Mouse (Mus musculus) lung, postnatal 4 days (tissue): ENCODE data around the gene Dpagt1.
"Not testable (repeated sequence)": the region's sequence is repeated elsewhere in the genome, so short reads cannot be mapped to it uniquely, and the experiment has no call there.

ENCODE experiments used
- DNase-seq, 2 experiments: peaks; one replicate each; pipeline ENCODE4 v3.0.0; 2021

The Dpagt1 gene

DNA sequence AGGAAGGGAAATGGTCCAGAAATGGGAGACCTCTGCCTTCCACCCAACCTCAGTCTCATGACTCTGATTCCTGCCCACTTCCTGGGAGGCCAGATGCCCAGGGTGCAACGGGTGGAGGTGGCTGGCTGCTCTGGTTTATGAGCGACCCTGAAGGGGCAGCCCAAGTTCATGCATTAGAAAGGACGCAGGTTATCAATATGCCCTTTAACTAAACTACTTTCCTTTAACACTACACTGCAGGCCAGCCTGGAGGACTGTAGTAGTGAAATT, 7.1 kb upstream of the Dpagt1 start:
- no peak for DNase-seq

DNA sequence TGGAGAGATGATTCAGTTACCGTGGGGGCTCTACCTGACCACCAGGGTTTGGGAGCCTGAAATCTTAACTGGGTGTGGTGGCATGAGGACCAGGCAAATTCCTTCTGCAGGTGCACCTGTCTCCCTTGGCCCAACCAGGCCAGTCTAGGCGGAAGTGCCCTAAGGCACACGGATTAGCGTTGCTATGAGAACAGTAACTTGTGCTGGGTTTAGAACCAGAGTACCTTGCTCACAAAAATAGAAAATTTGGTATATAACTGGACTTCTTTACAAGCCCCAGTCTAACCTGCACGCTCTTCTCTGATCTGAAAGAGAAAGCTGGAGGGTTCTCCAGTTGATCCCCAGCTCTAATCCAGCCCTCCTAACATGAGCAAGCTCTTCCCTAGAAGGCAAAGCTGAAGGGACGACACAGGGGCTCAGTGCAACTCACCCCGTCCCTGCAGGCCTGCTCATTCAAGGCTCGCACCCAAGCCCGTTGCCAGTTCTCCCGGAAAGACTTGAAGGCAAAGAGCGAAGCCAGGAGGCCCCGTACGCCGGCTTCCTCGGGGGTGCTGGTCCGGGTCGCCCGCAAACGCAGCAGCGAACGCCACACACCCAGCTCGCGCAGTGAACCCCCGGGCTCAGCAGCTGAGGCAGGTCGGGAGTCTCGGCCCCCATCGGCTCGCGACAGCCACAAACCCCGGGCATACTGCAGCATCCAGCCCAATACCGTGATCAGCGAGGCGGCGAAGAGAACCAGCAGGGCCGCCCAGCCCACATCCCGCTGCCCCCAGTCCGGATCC, 6.5 kb upstream of the Dpagt1 start:
- peak in 1 of 2 experiments; percentile 49 for DNase-seq

DNA sequence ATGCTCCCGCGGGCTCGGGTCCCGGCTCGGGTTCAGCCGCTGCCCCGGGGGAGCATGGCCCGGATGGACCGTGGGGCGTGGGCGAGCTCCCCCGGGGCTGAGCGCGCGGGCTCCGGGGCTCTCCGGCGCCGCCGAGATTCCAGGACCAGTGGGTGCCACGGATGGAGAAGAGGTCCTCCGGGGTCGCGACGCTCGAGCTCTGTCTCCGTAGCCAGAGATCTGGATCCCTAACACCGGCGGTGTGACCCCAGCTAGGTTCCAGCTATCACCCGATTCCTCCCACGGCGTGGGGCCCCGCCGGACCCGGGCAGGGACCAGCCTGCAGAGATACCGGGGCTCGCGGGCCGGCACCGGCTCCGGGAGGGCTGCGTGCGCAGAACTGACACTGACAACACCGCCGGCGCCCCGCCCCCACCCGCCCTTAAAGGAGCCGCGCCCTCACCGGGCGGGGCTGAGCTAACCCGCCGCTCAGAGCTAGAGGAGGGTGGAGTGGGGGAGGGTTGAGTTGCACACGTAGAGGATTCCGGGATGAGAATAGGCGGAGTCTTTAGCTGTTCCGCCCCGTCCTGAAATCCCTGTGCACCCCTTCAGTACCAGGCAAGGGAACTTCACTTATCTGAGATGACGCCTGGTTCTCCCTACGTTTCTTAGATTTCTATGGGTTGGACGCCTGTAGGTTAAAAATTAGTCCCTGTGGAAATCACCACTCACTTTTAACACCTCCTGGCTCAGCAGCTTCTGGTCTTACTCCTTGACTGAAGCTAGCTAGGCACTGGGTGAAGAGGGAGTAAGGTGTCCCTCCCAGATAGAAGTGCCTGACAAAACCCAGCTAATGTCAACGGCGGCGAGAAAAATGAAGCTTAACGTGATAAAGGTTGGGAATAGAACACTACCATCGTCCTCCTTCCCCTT, 5.7 kb upstream of the Dpagt1 start, which contains the start of gene C2cd2l:
C2cd2l (minus strand) TSS at position 399 of the 912 bp plus-strand sequence.
- DNase-seq = peak; percentile 91 to 94

DNA sequence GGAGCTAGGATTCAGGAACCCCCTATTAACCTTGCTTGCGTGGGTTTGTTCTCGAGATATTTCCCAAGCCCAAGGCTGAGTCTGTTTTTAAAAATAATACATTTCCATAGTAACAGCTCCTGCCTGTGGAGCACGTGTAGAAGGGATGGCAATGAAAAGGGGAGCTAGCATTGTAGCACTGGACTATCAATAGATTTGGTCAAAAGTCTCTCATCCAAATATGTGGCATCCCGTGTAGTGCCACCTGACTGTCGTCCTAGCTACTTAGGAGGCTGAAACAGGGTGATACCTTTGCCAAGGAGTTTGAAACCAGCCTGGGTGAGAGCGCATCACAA, 5.1 kb upstream of the Dpagt1 start:
- DNase-seq = no peak

DNA sequence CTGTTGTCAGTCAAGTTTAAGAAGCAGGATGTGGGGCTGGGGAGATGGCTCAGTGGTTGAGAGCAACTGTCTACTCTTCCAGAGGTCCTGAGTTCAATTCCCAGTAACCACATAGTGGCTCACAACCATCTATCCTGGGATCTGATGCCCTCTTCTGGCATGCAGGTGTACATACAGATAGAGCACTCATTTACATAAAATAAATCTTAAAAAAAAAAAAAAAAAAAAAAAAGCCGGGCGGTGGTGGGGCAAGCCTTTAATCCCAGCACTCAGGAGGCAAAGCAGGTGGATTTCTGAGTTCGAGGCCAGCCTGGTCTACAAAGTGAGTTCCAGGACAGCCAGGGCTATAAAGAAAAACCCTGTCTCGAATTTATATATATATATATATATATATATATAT, 2.2 kb upstream of the Dpagt1 start:
- not testable (repeated sequence) for DNase-seq

DNA sequence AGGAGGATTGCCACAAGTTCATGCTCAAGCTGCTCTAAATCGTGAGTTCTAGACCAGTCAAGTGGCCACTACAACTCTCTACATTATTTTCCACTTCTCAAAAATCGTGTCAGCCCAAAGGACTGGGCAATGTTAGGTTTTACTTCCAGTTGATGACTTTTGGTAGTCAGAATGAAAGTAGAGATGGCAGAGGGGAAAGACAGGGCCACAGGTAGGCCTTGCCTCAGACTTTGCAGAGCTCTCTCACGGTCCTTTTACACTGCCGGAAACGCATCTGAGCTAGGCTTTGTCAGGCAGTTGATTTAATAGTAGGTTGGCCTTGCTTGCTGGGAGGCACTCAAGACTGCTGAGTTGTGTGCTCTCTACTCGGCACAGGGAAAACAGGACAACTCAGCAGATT, 1.7 kb upstream of the Dpagt1 start:
- DNase-seq = no peak

DNA sequence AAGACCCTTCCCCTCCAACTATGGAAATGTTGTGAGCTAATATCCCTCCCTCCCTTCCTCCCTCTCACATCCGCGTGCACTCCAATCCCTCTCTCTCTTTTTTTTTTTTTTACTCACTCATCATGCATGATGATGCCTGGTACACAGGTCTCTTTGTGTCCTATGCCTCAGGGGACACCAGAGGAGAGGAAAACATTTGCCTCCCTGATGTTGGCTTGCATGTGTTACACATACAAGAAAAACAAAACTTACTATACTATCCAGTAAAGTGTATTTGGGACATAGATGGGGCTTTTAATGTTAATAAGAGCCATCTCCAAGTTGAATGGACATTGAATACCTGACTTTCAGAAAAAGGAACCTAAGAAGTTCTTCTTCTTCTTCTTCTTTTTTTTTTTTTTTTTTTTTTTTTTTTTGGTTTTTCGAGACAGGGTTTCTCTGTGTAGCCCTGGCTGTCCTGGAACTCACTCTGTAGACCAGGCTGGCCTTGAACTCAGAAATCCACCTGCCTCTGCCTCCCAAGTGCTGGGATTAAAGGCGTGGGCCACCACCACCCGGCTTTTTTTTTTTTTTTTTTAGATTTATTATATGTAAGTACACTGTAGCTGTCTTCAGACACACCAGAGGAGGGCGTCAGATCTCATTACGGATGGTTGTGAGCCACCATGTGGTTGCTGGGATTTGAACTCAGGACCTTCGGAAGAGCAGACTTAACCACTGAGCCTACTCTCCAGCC, 619 bp upstream of the Dpagt1 start:
- DNase-seq = not testable (repeated sequence)

DNA sequence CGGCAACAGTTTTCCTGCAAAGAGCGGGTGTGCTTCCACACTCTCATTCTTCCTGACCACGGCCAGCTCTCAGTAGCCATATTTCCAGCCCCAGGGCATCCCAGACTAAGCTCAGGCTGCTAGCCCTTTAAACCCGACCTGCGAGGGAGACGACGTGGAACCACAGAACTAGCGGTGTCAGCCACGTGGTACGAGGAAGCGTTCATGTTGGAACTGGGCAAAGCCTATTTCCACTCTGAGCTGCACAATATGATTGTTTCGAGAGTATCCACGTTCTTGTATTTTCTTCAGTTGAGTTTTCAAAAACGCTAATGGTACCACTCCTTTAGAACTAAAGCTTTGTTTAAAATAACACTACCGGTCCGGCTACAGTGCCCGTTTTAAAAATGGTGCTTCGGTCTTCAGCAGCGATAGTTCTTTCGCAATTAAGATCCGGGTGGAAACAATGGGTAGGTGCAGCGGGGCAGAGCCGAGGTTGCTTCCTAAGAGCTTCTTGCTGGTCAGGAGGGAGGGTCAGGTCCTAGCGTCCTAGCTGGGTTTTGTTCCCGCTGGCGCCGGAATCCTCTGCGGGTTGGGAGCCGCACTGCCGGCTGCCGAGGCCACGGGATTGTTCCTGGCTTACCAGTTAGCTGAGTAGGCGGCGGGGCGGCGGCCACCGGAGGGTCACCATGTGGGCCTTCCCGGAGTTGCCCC, 698 bp downstream of the Dpagt1 start:
- peak; percentile 86 to 89 for DNase-seq

DNA sequence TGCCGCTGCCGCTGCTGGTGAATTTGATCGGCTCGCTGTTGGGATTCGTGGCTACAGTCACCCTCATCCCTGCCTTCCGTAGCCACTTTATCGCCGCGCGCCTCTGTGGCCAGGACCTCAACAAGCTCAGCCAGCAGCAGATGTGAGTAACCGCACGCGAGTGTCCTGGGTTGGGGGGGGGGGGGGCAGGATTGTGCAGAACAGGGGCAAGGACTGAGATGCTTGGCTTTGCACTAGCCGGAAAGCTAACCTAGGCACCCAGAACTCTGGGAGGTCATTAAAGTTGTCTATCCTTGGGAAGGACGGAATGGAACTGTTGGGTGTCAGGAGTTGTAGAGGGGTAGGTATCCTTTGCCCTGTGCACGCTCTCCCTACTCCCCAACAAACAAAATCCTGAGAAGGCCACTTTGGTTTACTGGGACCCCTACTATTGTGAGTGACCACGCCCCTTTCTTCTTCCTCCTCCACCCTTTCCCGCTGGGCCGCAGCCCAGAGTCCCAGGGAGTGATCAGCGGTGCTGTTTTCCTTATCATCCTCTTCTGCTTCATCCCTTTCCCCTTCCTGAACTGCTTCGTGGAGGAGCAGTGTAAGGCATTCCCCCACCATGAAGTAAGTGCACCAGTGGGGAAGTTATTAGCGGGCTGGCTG, 1.4 kb downstream of the Dpagt1 start:
- peak; percentile 59 to 66 for DNase-seq

DNA sequence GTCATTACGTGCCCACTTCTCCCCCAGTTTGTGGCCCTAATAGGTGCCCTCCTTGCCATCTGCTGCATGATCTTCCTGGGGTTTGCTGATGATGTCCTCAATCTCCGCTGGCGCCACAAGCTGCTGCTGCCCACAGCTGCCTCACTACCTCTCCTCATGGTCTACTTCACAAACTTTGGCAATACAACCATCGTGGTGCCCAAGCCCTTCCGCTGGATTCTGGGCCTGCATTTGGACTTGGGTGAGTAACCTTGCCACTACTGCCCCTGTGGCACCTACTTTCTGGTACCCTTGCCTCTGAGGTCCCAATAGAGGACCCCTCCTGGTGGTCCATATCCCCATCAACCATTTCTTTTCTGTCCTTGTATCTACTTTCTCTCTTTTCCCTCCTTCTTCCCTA, 2.1 kb downstream of the Dpagt1 start:
- DNase-seq = no peak

DNA sequence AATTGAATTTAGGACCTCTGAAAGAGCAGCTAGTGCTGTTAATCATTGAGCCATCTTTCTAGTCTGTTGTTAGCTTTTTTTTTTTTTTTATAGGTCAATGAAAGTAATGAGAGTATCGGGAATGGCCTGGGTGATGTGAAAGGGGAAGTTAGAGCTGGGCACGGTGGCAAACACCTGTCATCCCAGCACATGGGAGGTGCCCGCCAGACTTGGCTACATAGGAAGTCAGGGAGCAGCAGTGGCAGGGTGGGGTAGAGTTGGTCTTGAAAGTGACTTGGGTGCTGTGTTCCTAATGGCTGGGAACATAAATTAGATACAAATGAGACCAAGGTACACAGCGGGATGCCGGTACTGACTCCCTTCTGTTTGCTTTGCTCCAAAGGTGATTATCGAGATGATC, 4.9 kb downstream of the Dpagt1 start:
- no peak for DNase-seq

DNA sequence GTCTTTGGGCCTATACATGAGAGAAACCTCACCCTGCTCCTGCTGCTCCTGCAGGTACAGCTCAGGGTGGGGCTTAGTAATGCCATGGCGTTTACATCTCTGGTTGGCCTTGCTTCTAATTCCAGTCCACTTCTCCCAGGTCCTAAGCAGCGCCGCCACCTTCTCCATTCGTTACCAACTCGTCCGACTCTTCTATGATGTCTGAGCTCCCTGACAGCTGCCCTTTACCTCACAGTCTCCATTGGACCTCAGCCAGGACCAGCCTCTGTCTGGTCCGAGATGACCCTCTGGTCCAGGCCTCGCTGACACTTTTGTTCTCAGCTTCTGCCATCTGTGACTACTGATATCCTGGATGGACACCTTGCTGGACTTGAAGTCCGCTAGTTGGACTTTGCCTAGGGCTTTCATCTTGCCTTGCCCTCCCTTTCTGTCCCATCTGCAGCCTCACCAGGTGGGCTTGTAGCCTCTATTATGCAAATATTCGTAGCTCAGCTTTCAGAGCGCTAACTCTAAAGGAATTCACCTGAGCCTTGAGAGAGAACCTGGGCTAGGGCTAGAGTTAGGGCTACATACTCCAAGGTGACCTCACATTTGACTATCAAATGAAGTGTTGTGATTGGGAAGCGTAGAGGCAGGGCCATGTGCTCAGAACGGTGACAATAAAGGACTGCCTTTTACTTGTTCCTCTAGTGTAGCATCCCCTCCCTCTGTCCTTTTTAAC, 7.3 kb downstream of the Dpagt1 start:
- DNase-seq = no peak

DNA sequence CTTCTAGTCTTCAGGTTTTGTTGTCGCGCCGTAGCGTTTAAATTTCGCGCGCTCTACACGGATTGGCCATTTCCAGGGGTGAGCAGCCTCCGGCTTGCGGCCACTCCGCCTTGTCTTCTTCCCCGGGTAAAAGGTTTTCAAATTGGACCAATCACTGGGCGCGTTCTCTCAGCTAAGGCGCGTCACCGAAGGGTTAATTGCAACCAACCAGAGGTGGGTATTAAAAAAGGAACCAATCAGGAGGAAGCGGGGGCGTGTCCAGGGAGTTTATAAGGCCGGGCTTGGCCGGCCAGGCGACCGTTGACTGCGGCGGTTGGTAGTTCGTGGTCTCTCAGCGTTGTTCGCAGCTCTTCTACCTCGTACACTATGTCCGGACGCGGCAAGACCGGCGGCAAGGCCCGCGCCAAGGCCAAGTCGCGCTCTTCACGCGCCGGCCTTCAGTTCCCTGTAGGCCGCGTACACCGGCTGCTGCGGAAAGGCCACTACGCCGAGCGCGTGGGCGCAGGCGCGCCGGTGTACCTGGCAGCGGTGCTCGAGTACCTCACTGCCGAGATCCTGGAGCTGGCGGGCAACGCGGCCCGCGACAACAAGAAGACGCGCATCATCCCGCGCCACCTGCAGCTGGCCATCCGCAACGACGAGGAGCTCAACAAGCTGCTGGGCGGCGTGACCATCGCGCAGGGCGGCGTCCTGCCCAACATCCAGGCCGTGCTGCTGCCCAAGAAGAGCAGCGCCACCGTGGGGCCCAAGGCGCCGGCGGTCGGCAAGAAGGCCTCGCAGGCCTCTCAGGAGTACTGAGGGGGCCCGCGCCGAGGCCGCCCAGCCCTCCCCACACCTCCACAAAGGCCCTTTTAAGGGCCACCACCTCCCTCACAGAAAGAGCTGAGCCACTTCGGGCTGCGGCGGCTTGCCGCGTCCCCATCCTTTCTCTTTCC, 8.8 kb downstream of the Dpagt1 start, which contains the start of gene H2afx:
H2afx (plus strand) TSS at position 299 of the 935 bp plus-strand sequence.
- peak; percentile 98 for DNase-seq

DNA sequence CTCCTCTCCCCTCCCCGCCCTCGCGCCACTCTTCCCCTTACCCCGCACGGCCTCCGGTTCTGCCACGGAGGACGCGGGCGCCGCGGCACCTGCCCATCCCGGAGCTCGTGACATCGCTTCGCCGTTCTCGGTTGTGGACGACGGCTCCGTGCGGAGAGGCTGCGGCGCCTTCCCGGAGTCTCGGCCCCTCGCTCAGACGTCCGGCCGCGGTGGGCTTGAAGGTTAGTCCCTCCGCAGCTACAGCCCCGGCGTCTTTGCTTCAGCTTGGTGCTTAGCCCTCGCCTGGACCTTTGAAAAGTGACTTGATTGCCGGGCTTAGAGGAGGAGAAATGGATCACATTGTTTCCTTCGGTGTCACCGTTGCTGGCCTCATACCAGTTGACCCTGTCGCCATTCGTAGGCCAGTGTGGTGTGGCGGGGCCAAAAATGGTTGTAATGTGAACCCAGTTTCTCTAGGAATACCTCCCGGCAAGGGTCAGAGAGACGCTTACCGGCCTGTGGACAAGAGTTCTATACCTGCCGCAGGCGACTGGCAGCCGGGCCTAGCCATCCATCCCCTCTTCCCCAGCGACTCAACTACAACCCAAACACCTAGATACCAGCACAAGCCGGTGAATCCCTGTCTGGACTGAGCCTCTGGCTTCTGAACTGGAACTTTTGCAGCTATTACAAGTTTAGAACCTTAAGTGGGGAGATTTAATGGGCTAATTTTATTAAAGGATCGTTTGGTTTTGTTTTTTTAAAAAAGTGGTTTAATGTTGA, 9.7 kb downstream of the Dpagt1 start:
- no peak for DNase-seq

DNA sequence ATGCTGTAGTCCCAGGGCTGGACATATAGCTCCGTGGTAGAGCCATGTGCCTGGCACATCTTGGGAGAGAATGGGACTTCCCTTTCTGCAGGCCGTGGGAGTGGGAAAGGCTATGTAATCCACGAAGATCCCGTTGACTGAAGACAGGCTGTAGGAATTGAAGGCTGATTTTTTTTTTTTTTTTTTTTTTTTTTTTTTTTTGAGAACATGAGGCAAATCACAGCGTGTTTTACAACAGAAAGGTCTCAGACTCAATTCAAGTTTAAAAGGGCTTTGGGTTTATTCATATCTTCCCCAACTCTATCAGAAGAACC, 10.2 kb downstream of the Dpagt1 start:
- no peak for DNase-seq

DNA sequence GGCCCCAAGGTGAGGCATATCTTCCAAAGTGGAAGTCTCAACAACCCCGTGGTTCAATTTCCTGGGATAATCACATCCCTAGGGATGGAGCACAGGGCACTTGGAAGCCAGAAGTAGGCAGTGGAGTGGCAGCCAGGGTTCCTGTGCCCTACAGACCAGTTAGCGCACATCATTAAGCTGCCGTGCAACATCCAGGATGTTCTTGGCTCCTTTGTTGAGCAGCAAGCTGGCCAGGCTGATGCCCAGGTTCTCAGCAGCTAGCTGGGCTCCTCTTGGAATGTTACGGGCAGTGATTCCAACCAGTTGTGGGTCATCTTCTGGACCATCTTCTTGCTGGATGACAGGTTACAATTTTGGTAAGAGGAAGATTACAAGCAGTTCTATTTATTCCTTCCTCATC, 10.7 kb downstream of the Dpagt1 start:
- DNase-seq = not testable (repeated sequence)

DNA sequence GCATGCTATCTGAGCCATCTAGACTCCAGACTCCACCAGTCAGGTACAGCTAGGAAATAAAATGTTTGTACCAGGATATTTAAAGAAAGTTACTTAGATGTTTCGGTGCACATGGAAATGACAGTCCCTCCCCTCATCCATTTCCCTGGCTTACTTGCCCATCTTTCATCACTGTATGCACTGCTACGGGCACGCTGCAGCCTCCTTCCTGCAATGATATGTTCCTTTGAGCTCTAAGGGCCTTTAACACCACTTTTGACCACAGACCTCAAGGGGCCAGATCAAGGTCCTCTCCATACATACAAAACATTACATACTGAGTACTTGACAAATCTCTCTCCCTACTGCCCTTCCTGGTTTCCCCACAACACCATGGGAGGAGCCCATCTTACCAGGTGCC, 11.1 kb downstream of the Dpagt1 start:
- DNase-seq = no peak

DNA sequence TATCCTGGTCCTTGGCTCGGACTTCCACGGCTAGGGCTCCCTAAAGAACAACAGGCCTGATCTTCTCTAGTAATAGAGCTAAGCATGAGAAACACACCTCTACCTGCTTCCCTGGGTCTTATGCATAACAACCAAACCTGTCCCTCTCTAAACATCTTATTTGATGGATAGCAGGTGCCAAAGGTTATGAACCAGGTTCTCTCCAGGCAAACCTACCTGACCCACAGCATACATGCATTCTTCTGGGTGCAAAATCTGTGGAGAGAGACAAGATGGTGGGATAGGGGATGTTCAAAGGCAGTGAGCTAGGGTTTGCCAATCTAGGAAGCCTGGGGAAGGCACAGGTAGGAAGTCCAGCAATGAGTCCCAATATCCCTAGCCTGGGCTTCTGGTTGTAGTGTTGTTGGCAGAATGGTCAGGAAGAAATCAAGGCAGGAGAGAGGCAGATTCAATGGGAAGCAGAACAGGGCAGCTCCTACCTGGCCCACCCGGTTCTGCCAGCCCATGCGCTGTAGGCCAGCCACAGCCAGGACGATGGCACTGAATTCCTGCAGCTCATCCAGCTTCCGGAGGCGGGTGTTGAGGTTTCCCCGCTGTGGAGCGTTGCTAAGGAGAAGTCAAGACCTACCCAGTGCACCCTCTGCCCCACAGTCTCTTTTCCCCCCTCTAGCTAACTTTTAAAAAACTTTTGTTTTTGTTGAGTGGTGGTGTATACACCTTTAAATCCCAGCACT, 11.8 kb downstream of the Dpagt1 start:
- DNase-seq = no peak

DNA sequence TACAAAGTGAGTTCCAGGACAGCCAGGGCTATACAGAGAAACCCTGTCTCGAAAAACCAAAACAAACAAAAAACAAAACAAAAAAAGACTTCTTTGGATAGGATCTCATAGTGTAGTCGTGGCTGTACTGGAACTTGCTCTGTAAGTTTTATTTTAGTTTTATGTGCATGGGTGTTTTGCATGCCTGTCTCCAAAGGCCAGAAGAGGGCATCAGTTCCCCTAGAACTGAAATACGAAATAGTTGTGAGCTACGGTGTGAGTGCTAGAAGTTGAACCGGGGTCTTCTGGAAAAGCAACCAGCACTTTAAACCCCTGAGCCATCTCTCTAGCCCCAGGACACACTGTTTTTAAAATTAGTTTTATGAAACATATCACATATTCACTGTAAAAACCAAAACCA, 12.8 kb downstream of the Dpagt1 start:
- DNase-seq = no peak
